In genomic region chr5:145222840-145223239, GRCm38 (mm10) we compare ENCODE assay signal across 14 mouse cellular contexts. TPM values are rescaled to one million over a fixed set of nuclear protein-coding genes. Genes with fewer than 3 reads are reported as not detected.
DNase-seq lines count a peak whose midpoint lies in the region; ATAC-seq and TF ChIP-seq lines count a peak whose summit lies in the region.
"Had no signal": no experiment of that assay in that cellular context is flagged by ENCODE, and none has a peak within 500 bp of the region (broad histone marks: within the 10 kb centered on the region; RNA-seq: fewer than 3 reads in every experiment).

No protein-coding gene starts in this region.

- no peak overlapping the region for H3K4me2 ChIP-seq in liver, embryonic 15.5 days
- H3K4me2 ChIP-seq: hindbrain, embryonic 12.5 days; limb, embryonic 12.5 days had no signal

- no peak for TF ChIP-seq CTCF in G1E (IDR thresholded peaks at IDR 0.05; ENCODE audit: low read depth, low read length)

- H3K27me3 ChIP-seq in G1E (ENCODE audit: insufficient read depth, low read length) = no peaks in the 10 kb centered on the region
- no peaks in the 10 kb centered on the region for H3K27me3 ChIP-seq in liver, embryonic 15.5 days
- H3K27me3 ChIP-seq: limb, embryonic 12.5 days had no signal

- peaks cover 34% of the 10 kb centered on the region for H3K4me1 ChIP-seq in G1E (ENCODE audit: insufficient read depth, low read depth, low read length)
- no peaks in the 10 kb centered on the region; the same call in 1 of the 2 replicates for H3K4me1 ChIP-seq in liver, embryonic 15.5 days (replicated peaks)
- H3K4me1 ChIP-seq: hindbrain, embryonic 12.5 days; limb, embryonic 12.5 days had no signal

- H3K9me3 ChIP-seq in G1E (replicated peaks) = no peaks in the 10 kb centered on the region
- H3K9me3 ChIP-seq in liver, embryonic 15.5 days (replicated peaks) = no peaks in the 10 kb centered on the region
- H3K9me3 ChIP-seq: hindbrain, embryonic 12.5 days; limb, embryonic 12.5 days had no signal

- 0 out of 2 replicates have a peak overlapping the region, but pooled peaks have one; percentile 5 for H3K27ac ChIP-seq in liver, embryonic 15.5 days (replicated peaks)
- H3K27ac ChIP-seq: hindbrain, embryonic 12.5 days; limb, embryonic 12.5 days had no signal

- H3K9ac ChIP-seq in liver, embryonic 15.5 days = no peak overlapping the region
- H3K9ac ChIP-seq: hindbrain, embryonic 12.5 days; limb, embryonic 12.5 days had no signal

- WGBS in liver, embryonic 15.5 days (ENCODE audit: insufficient replicate concordance) = 69% methylated on average over 5 of the region's 5 CpGs

- intact Hi-C loops in heart, postnatal 36 days (cut with DNase I) = no loop called here
- intact Hi-C loops in left cerebral cortex, postnatal 25 days (cut with DNase I) = no loop called here

- peak overlapping the region; percentile 63; the same call in 1 of the 2 replicates for H3K4me3 ChIP-seq in G1E (ENCODE audit: low read depth, low read length)
- H3K4me3 ChIP-seq in liver, embryonic 15.5 days (replicated peaks) = no peak overlapping the region
- H3K4me3 ChIP-seq: hindbrain, embryonic 12.5 days; limb, embryonic 12.5 days had no signal

- H3K36me3 ChIP-seq in G1E (replicated peaks) = peaks cover 38% of the 10 kb centered on the region
- H3K36me3 ChIP-seq in liver, embryonic 15.5 days (replicated peaks) = peaks cover 32% of the 10 kb centered on the region

- DNase-seq in adrenal gland, adult (ENCODE audit: inconsistent age in 2 of 2, low spot score in 1 of 2) = peak; percentile 59 to 82
- no peak for DNase-seq in adrenal gland, postnatal 4 days (ENCODE audit: low spot score in 2 of 2)
- DNase-seq in G1E (ENCODE audit: low spot score) = peak; percentile 75
- DNase-seq in adrenal gland, postnatal 36 days = peak; percentile 58 to 65
- DNase-seq in heart, postnatal 36 days = no peak
- no peak for DNase-seq in thymus, adult 18-20 months
- no peak for DNase-seq in left cerebral cortex, postnatal 25 days (ENCODE audit: low spot score in 2 of 2)
- DNase-seq: cerebellum, postnatal 36 days; kidney, adult 8-10 months; lung, postnatal 4 days; right cerebral cortex, postnatal 25 days had no signal

- ATAC-seq in G1E (ENCODE audit: extremely low read depth, insufficient number of reproducible peaks, low FRiP score, poor library complexity, severe bottlenecking) = peak; percentile 86
- ATAC-seq in liver, embryonic 15.5 days (ENCODE audit: insufficient read depth) = peak; percentile 62

RNA-seq across cellular contexts. Expression of gene Zfp655, which starts 8.7 kb away (rescaled TPM):
- 10 to 100 TPM; 48.1 to 53.2 TPM for total RNA-seq in adrenal gland, postnatal 4 days (2021)
- 124 and 145 TPM in 2 replicates for total RNA-seq in G1E (2014; fragmentation: Nextera tagmentation)
- total RNA-seq in G1E (2017) = 92.8 and 101 TPM in 2 replicates
- polyA plus RNA-seq in G1E (2012) = 25.1 and 32.6 TPM in 2 replicates
- 10 to 100 TPM; 50.6 to 68.6 TPM for total RNA-seq in adrenal gland, postnatal 36 days (2021)
- polyA plus RNA-seq in liver, embryonic 15.5 days (2015; fragmentation: Nextera tagmentation; extraction: Ambion mirVana) = 17.8 and 18.0 TPM in 2 replicates
- 10 to 100 TPM; 27.7 to 31.3 TPM for total RNA-seq in heart, postnatal 36 days (2021)
- total RNA-seq in left cerebral cortex, postnatal 25 days (2021) = 10 to 100 TPM; 29.9 to 32.5 TPM

RNA-seq across cellular contexts. Expression of gene Zkscan5, which starts 18.5 kb away (rescaled TPM):
- total RNA-seq in adrenal gland, postnatal 4 days (2021) = 10 to 100 TPM; 16.2 to 16.8 TPM
- 13.7 and 14.6 TPM in 2 replicates for total RNA-seq in G1E (2014; fragmentation: Nextera tagmentation)
- 9.2 and 10.4 TPM in 2 replicates for total RNA-seq in G1E (2017)
- polyA plus RNA-seq in G1E (2012) = 1.3 and 2.8 TPM in 2 replicates
- 10 to 100 TPM; 11.6 to 13.0 TPM for total RNA-seq in adrenal gland, postnatal 36 days (2021)
- 3.6 and 3.7 TPM in 2 replicates for polyA plus RNA-seq in liver, embryonic 15.5 days (2015; fragmentation: Nextera tagmentation; extraction: Ambion mirVana)
- 10 to 100 TPM in 1 of 2 experiments, 1 to 10 TPM in 1; 9.5 to 10.1 TPM for total RNA-seq in heart, postnatal 36 days (2021)
- 10 to 100 TPM; 10.2 to 11.7 TPM for total RNA-seq in left cerebral cortex, postnatal 25 days (2021)

RNA-seq across cellular contexts. Expression of gene Zkscan14, which starts 21.2 kb away (rescaled TPM):
- total RNA-seq in adrenal gland, postnatal 4 days (2021) = 10 to 100 TPM; 14.0 to 14.7 TPM
- total RNA-seq in G1E (2014; fragmentation: Nextera tagmentation) (9.6 and 9.9 TPM in 2 replicates), G1E (2017) (21.3 and 22.2 TPM in 2 replicates)
- 2.9 and 3.6 TPM in 2 replicates for polyA plus RNA-seq in G1E (2012)
- total RNA-seq in adrenal gland, postnatal 36 days (2021) = 1 to 10 TPM; 7.2 to 9.9 TPM
- polyA plus RNA-seq in liver, embryonic 15.5 days (2015; fragmentation: Nextera tagmentation; extraction: Ambion mirVana) = 8.7 and 8.8 TPM in 2 replicates
- 1 to 10 TPM; 6.5 to 8.5 TPM for total RNA-seq in heart, postnatal 36 days (2021)
- 10 to 100 TPM; 11.5 to 12.6 TPM for total RNA-seq in left cerebral cortex, postnatal 25 days (2021)

RNA-seq across cellular contexts. Expression of gene Atp5j2, which starts 31.0 kb away (rescaled TPM):
- 100 to 1,000 TPM; 367 to 390 TPM for total RNA-seq in adrenal gland, postnatal 4 days (2021)
- total RNA-seq in G1E (2014; fragmentation: Nextera tagmentation) (133 and 170 TPM in 2 replicates), G1E (2017) (257 and 304 TPM in 2 replicates)
- 21.5 and 61.1 TPM in 2 replicates for polyA plus RNA-seq in G1E (2012)
- 100 to 1,000 TPM; 485 to 492 TPM for total RNA-seq in adrenal gland, postnatal 36 days (2021)
- polyA plus RNA-seq in liver, embryonic 15.5 days (2015; fragmentation: Nextera tagmentation; extraction: Ambion mirVana) = 406 and 457 TPM in 2 replicates
- total RNA-seq in heart, postnatal 36 days (2021) = 1,000 to 10,000 TPM; 1,102 to 1,127 TPM
- total RNA-seq in left cerebral cortex, postnatal 25 days (2021) = 100 to 1,000 TPM; 262 to 266 TPM

RNA-seq across cellular contexts. Expression of gene Cpsf4, which starts 55.8 kb away (rescaled TPM):
- 10 to 100 TPM; 28.0 to 29.0 TPM for total RNA-seq in adrenal gland, postnatal 4 days (2021)
- total RNA-seq in G1E (2014; fragmentation: Nextera tagmentation) = 44.3 and 55.4 TPM in 2 replicates
- total RNA-seq in G1E (2017) = 67.6 and 71.2 TPM in 2 replicates
- 89.8 and 90.0 TPM in 2 replicates for polyA plus RNA-seq in G1E (2012)
- 10 to 100 TPM; 19.0 to 19.3 TPM for total RNA-seq in adrenal gland, postnatal 36 days (2021)
- polyA plus RNA-seq in liver, embryonic 15.5 days (2015; fragmentation: Nextera tagmentation; extraction: Ambion mirVana) = 24.4 and 25.1 TPM in 2 replicates
- 10 to 100 TPM; 11.4 to 11.7 TPM for total RNA-seq in heart, postnatal 36 days (2021)
- 10 to 100 TPM; 21.4 to 21.7 TPM for total RNA-seq in left cerebral cortex, postnatal 25 days (2021)

Comparison
In these comparisons a context has a peak if more than half of its experiments do, and no peak if none do; other contexts are left out.
1. DNase-seq: peak in adrenal gland, adult (2 of 2), G1E (single experiment) and adrenal gland, postnatal 36 days (2 of 2); none in adrenal gland, postnatal 4 days (0 of 2), heart, postnatal 36 days (0 of 2), thymus, adult 18-20 months (0 of 2) and left cerebral cortex, postnatal 25 days (0 of 2).